Mouse (Mus musculus) spleen, adult 12 weeks (tissue): ENCODE measurements at regions not wholly inside any gene's neighbourhood (a gene's known extent, or its start where the extent isn't known, plus 50 kb on each side); places are given as distances from the start of the nearest gene placed in this dataset.
"Not testable (repeated sequence)": the region's sequence is repeated elsewhere in the genome, so short reads cannot be mapped to it uniquely, and the experiment has no call there.

Experiments
- DNase-seq: peaks from one replicate; pipeline ENCODE4 v3.0.0; 2022; ENCODE audit warnings: low spot score

DNA sequence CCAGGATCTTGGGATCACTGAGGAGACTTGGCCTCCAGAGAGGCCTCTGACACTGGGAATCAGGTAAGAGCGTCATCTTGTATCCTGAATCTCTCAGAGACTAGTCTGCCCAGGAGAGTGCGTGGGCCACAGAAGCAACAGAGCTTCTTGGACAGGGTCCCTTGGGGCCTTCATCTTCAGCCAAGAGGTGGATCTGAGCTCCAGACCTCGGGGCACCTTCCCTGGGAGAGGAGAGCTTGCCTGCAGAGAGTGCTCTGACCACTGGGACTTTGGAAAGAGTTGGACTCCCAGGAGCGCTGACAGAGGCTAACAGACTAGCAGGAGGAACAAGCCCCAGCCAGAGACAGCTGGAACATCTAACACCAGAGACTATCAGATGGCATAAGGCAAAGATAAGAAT is 73.9 kb upstream of the Gm15319 start:
- not testable (repeated sequence) for DNase-seq

DNA sequence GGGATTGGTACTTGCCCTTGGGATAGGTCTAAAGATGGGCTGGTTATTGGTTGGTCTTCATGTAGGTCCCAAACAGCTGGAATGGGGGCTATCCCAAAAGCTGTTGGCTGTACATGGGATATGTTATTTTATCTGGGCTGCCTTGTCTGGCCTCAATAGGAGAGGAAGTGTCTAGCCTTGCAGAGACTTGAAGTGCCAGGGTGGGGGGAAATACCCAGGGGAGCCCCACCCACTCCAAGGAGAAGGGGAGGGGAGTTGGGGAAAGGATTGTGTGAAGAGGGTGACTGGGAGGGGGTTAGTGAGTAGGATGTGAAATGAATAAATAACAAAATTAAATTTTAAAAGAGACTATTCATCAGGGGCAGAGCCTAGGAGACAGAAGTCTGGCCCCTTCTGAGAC is 70.2 kb upstream of the Gm15319 start:
- not testable (repeated sequence) for DNase-seq

DNA sequence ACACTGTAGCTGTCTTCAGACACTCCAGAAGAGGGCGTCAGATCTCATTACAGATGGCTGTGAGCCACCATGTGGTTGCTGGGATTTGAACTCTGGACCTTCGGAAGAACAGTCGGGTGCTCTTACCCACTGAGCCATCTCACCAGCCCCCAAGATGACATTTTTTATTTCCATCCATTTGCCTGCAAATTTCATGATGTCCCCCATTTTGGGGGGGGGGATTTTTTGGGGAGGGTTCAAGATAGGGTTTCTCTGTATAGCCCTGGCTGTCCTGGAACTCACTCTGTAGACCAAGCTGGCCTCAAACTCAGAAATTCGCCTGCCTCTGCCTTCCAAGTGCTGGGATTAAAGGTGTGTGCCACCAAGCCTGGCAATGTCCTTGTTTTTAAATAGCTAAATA is 66.5 kb upstream of the Gm15319 start:
- not testable (repeated sequence) for DNase-seq

DNA sequence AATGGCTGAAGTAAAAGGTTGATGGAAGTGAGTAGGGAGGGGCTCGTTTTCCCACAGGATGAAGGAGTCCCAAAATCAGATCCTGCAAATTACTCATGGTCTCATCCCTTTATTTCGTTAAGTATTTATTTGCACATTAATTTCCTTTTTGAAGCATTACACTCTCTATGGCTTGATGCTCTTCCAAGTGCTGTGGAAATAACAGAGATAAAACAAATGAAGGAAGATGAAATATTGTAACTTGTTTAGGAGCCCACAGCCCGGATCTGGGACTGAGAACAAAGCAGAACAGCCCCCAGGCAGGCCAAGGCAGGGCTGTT is 61.9 kb upstream of the Gm15319 start:
- DNase-seq: not testable (repeated sequence)

DNA sequence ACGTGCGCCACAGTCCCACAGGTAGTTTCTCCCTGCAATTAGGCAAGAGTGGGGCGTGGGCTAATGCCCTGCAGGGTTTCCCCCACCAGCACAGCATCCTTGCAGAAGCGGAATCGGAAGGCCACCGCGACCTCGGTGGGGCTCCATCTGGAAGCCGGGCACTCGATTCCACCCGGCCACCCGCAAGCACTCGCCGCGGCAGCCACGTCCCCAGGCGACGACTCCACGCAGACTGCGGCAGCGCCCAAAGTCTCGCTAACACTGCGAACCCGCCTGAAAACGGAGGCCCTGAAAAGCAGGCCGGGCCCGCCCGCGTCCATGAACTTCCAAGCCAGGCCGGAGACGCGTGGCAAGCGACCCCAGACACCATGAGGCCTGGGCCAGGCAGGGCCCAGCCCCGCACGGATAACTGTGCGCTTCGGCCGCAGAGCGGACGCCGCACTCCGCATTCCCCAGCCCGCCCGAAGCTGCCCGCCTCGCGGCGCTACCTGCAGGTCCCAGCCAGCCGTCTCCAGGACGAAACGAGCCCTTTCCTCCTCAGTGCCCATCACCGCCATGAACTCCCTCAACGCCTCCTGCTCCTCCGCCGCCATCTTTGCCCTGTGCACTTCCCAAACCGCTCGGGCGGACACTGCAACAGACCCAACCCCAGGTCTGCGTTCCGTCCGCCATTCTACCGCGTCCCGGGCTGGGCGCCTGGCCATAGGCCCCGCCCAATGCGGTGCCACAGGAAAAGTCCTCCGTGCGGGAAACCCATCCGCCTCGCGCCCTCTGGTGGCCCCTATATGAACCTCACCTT is 61.3 kb upstream of the Gm15319 start:
- DNase-seq: peak; percentile 100

DNA sequence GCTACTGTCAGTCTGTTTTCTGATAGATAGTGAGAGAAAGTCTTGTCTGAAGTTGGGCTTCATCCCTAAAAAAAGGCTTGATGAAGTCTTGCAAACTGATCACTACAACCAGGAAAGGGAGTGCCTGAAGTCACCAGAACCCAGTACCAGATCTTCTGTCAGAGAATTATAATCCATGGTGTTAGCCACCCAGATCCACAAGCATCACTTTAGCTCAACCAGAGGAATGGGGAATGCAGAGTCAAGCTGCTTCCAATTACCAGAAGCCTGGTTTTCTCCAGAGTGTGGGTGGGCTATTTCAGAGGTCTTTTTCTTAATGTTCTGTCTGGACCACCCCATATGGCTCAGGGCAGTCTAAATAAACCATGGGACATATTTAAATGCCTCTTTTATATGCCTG is 57.8 kb upstream of the Gm15319 start:
- DNase-seq: not testable (repeated sequence)
